Mouse (Mus musculus) embryonic facial prominence, embryonic 13.5 days (tissue): ENCODE measurements around the gene Rtn1. TPM values are rescaled to one million over a fixed set of nuclear protein-coding genes. Genes with fewer than 3 reads are reported as not detected.
A peak's percentile ranks its signal among the peaks of the same experiment; 100 is the strongest.

ENCODE experiments used
- ATAC-seq: fragments of 200-750 bp; cut with Nextera tagmentation; 2 replicates; pipeline ENCODE4 v1.8.0; 2017; ENCODE audit warnings: low read depth; ENCODE audit not compliant: insufficient number of reproducible peaks, insufficient read depth, low FRiP score, low TSS enrichment
- H3K27ac ChIP-seq: fragments of 300-500 bp; sonication (generic); 2 replicates; pipeline ENCODE4 v1.5.1; 2015; ENCODE audit warnings: moderate library complexity, mild to moderate bottlenecking, inconsistent platforms
- H3K27me3 ChIP-seq: fragments of 300-500 bp; sonication (generic); 2 replicates; pipeline ENCODE4 v1.6.1; 2015; ENCODE audit warnings: mild to moderate bottlenecking, inconsistent platforms
- H3K36me3 ChIP-seq: fragments of 300-500 bp; sonication (generic); 2 replicates; pipeline ENCODE4 v1.6.1; 2015; ENCODE audit warnings: mild to moderate bottlenecking, inconsistent platforms
- H3K4me1 ChIP-seq: fragments of 300-500 bp; sonication (generic); 2 replicates; pipeline ENCODE4 v1.6.1; 2015; ENCODE audit warnings: inconsistent platforms
- H3K4me2 ChIP-seq: fragments of 300-500 bp; sonication (generic); 2 replicates; pipeline ENCODE4 v1.6.1; 2015; ENCODE audit warnings: moderate library complexity, mild to moderate bottlenecking, inconsistent platforms
- H3K4me3 ChIP-seq: fragments of 300-500 bp; sonication (generic); 2 replicates; pipeline ENCODE4 v1.5.1; 2015; ENCODE audit warnings: mild to moderate bottlenecking, inconsistent platforms
- H3K9ac ChIP-seq: fragments of 300-500 bp; sonication (generic); 2 replicates; pipeline ENCODE4 v1.6.1; 2015; ENCODE audit warnings: mild to moderate bottlenecking, inconsistent platforms
- H3K9me3 ChIP-seq: fragments of 300-500 bp; sonication (generic); 2 replicates; pipeline ENCODE4 v1.6.1; 2016; ENCODE audit warnings: inconsistent platforms
- WGBS: fragments of 180-500 bp; shearing (Covaris S2); methylation state at CpG from one replicate; pipeline ENCODE4 v1.1.7; 2015; ENCODE audit warnings: mixed read lengths; 5-methylcytosine and 5-hydroxymethylcytosine counted together
- polyA plus RNA-seq: library from polyadenylated mRNA; unstranded; fragments of >200 nt; fragmentation: Nextera tagmentation; extraction: Ambion mirVana; gene quantifications from 2 replicates; pipeline ENCODE4 v1.2.1, GENCODE M21; 2015

Rtn1 gene
- polyA plus RNA-seq, 1 experiment from 2014 or later, result 43.8 TPM

- no peak overlapping the region for H3K4me2 ChIP-seq
- H3K9ac ChIP-seq, result no peak overlapping the region
- ATAC-seq, result no peak
- H3K27ac ChIP-seq, result no peak overlapping the region
- WGBS, result 92% methylated on average over 9 of the region's 9 CpGs
- no peaks in the 10 kb centered on the region for H3K36me3 ChIP-seq
- H3K4me3 ChIP-seq, result no peak overlapping the region
- peaks cover 28% of the 10 kb centered on the region for H3K27me3 ChIP-seq
- H3K9me3 ChIP-seq, result no peaks in the 10 kb centered on the region
- peaks cover 4% of the 10 kb centered on the region for H3K4me1 ChIP-seq
Measured at GRCm38 (mm10) chr12:72234966-72235365, 173.9 kb downstream of the Rtn1 start.

GRCm38 (mm10) chr12:72234151-72234550 lies 174.7 kb downstream of the Rtn1 start:
- H3K4me1 ChIP-seq, result peaks cover 4% of the 10 kb centered on the region
- no peak overlapping the region for H3K4me3 ChIP-seq
- peaks cover 28% of the 10 kb centered on the region for H3K27me3 ChIP-seq
- no peak overlapping the region for H3K4me2 ChIP-seq
- H3K36me3 ChIP-seq, result no peaks in the 10 kb centered on the region
- no peak overlapping the region for H3K9ac ChIP-seq
- H3K9me3 ChIP-seq, result no peaks in the 10 kb centered on the region
- no peak for ATAC-seq
- H3K27ac ChIP-seq, result no peak overlapping the region
- WGBS, result 78% methylated on average over 3 of the region's 3 CpGs

- no peaks in the 10 kb centered on the region for H3K9me3 ChIP-seq
- peaks cover 4% of the 10 kb centered on the region for H3K4me1 ChIP-seq
- no peak overlapping the region for H3K9ac ChIP-seq
- no peak overlapping the region for H3K4me3 ChIP-seq
- 88% methylated on average over 19 of the region's 19 CpGs for WGBS
- peaks cover 19% of the 10 kb centered on the region for H3K27me3 ChIP-seq
- H3K36me3 ChIP-seq, result no peaks in the 10 kb centered on the region
- H3K4me2 ChIP-seq, result no peak overlapping the region
- ATAC-seq, result no peak
- H3K27ac ChIP-seq, result no peak overlapping the region
Measured at GRCm38 (mm10) chr12:72232826-72233790, 175.7 kb downstream of the Rtn1 start.

- no peaks in the 10 kb centered on the region for H3K36me3 ChIP-seq
- no peak overlapping the region for H3K27ac ChIP-seq
- ATAC-seq, result no peak
- WGBS, result 76% methylated on average over 3 of the region's 3 CpGs
- H3K4me3 ChIP-seq, result no peak overlapping the region
- peaks cover 10% of the 10 kb centered on the region for H3K27me3 ChIP-seq
- peaks cover 4% of the 10 kb centered on the region for H3K4me1 ChIP-seq
- no peak overlapping the region for H3K4me2 ChIP-seq
- no peak overlapping the region for H3K9ac ChIP-seq
- no peaks in the 10 kb centered on the region for H3K9me3 ChIP-seq
Measured at GRCm38 (mm10) chr12:72232176-72232575, 176.7 kb downstream of the Rtn1 start.

- Histone ChIP-seq H3K4me3 (no peak overlapping the region), H3K9me3 (no peaks in the 10 kb centered on the region), H3K27me3 (no peaks in the 10 kb centered on the region), H3K27ac (no peak overlapping the region), H3K36me3 (no peaks in the 10 kb centered on the region), H3K4me1 (no peaks in the 10 kb centered on the region), H3K9ac (no peak overlapping the region), H3K4me2 (no peak overlapping the region)
- no peak for ATAC-seq
- WGBS, result 75% methylated on average over 8 of the region's 8 CpGs
Measured at GRCm38 (mm10) chr12:72229451-72230196, 179.2 kb downstream of the Rtn1 start.

- Histone ChIP-seq H3K36me3 (no peaks in the 10 kb centered on the region), H3K9me3 (no peaks in the 10 kb centered on the region), H3K4me3 (no peak overlapping the region), H3K4me2 (no peak overlapping the region), H3K4me1 (no peaks in the 10 kb centered on the region), H3K27ac (no peak overlapping the region), H3K9ac (no peak overlapping the region), H3K27me3 (no peaks in the 10 kb centered on the region)
- ATAC-seq, result no peak
- 86% methylated on average over 6 of the region's 6 CpGs for WGBS
Measured at GRCm38 (mm10) chr12:72227731-72228130, 181.1 kb downstream of the Rtn1 start.

- Histone ChIP-seq H3K27me3 (no peaks in the 10 kb centered on the region), H3K4me1 (no peaks in the 10 kb centered on the region), H3K4me3 (no peak overlapping the region), H3K4me2 (no peak overlapping the region), H3K9me3 (no peaks in the 10 kb centered on the region), H3K27ac (no peak overlapping the region), H3K36me3 (no peaks in the 10 kb centered on the region), H3K9ac (no peak overlapping the region)
- ATAC-seq, result no peak
- WGBS, result 89% methylated on average over 3 of the region's 3 CpGs
Measured at GRCm38 (mm10) chr12:72225371-72225770, 183.5 kb downstream of the Rtn1 start.

GRCm38 (mm10) chr12:72223557-72224102 lies 185.2 kb downstream of the Rtn1 start:
- 89% methylated on average over 16 of the region's 16 CpGs for WGBS
- no peak overlapping the region for H3K27ac ChIP-seq
- H3K27me3 ChIP-seq, result no peaks in the 10 kb centered on the region
- no peak overlapping the region for H3K9ac ChIP-seq
- H3K4me3 ChIP-seq, result no peak overlapping the region
- H3K36me3 ChIP-seq, result no peaks in the 10 kb centered on the region
- ATAC-seq, result no peak
- H3K9me3 ChIP-seq, result no peaks in the 10 kb centered on the region
- H3K4me2 ChIP-seq, result no peak overlapping the region
- no peaks in the 10 kb centered on the region for H3K4me1 ChIP-seq

- no peak for ATAC-seq
- WGBS, result 55% methylated on average over 5 of the region's 5 CpGs
- no peak overlapping the region for H3K27ac ChIP-seq
Measured at GRCm38 (mm10) chr12:72213554-72213953, 195.3 kb downstream of the Rtn1 start.

GRCm38 (mm10) chr12:72200828-72201227 lies 208.0 kb downstream of the Rtn1 start:
- H3K4me3 ChIP-seq, result no peak overlapping the region
- no peak for ATAC-seq
- H3K27me3 ChIP-seq, result no peaks in the 10 kb centered on the region
- no peaks in the 10 kb centered on the region for H3K36me3 ChIP-seq
- no peak overlapping the region for H3K27ac ChIP-seq
- H3K4me2 ChIP-seq, result no peak overlapping the region
- no peak overlapping the region for H3K9ac ChIP-seq
- 93% methylated on average over 3 of the region's 3 CpGs for WGBS
- no peaks in the 10 kb centered on the region for H3K9me3 ChIP-seq
- peaks cover 8% of the 10 kb centered on the region; the same call in 1 of the 2 replicates for H3K4me1 ChIP-seq

More at GRCm38 (mm10) chr12:72213554-72213953, 195.3 kb downstream of the Rtn1 start:
- Histone ChIP-seq H3K36me3 (no peaks in the 10 kb centered on the region), H3K27me3 (no peaks in the 10 kb centered on the region), H3K4me1 (no peaks in the 10 kb centered on the region), H3K9me3 (no peaks in the 10 kb centered on the region), H3K9ac (no peak overlapping the region), H3K4me3 (no peak overlapping the region), H3K4me2 (no peak overlapping the region)

- Histone ChIP-seq H3K27me3 (no peaks in the 10 kb centered on the region), H3K9ac (peak overlapping the region; percentile 54), H3K4me2 (peak overlapping the region; percentile 52), H3K36me3 (no peaks in the 10 kb centered on the region), H3K9me3 (no peaks in the 10 kb centered on the region), H3K4me3 (peak overlapping the region; percentile 29), H3K4me1 (peaks cover 8% of the 10 kb centered on the region; the same call in 1 of the 2 replicates), H3K27ac (no peak overlapping the region)
- WGBS, result 33% methylated on average over 18 of the region's 18 CpGs
- no peak for ATAC-seq
Measured at GRCm38 (mm10) chr12:72197925-72198486, 210.8 kb downstream of the Rtn1 start.
